Mouse (Mus musculus): ENCODE data around the gene Map3k6.

Map3k6 gene

GRCm38 (mm10) chr4:133281951-133282481 is 41.4 kb downstream of the Map3k6 start:
- DNase-seq (ENCODE audit: low spot score in 2 of 2), result no peak

DNA sequence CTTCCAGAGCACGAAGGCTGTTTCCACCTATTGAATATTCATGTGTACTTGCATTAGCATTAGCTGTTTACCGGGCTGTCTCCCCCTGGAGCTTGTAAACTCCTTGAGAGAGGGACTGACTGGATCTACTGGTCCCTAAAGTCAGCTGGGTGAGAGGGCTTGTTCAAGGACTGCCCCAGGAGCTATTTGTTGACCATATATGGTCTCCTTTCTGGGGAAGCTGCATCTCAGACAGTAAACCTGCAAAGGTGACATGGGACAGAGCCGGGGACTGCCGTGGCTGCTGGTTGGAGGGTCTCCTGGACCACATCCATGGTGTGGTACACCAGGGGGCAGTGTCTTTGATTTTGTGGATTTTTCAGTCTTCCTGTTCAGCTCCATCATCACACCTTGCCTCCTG is 42.0 kb downstream of the Map3k6 start:
- DNase-seq (ENCODE audit: low spot score in 2 of 2), result no peak

DNA sequence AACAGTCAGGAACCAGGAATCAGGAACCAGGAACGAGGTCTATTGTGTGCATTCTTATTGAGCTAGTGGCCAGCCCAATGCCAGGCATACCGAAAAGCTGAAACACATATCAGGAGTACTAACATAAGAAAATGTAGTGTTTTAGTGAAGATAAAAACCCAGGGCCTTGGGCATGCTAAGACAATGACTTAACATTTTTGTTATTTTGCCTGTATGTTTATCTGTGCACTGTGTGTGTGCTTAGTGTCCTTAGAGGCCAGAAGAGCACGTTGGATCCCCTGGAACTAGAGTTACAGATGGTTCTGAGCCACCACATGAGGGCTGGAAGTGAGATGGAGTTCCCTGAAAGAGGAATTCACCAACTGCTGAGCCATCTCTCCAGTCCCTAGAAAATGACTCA is 44.7 kb downstream of the Map3k6 start:
- DNase-seq (ENCODE audit: low spot score in 2 of 2), result no peak

DNA sequence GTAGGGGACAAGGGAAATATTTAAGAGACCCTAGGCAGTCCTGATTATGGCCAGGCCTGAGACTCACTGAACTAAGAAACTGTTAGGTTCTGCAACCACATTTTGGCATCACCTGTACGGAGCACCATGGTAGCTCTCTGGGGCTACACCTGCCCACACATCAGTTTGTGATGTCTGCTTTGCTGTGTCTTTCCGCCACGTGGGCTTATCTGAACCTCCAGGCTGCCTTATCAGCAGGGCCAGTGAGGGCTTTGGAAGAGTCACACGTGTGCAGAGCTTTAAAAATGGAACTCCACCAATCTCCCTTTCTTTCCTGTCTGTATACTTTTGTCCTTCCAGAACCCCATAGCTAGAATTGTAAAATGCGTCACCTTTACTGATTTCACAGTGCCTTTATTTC is 45.3 kb downstream of the Map3k6 start:
- no peak for DNase-seq (ENCODE audit: low spot score in 2 of 2)

- DNase-seq (ENCODE audit: low spot score in 2 of 2), result no peak
Measured at GRCm38 (mm10) chr4:133286476-133287077, 46.0 kb downstream of the Map3k6 start.

- no peak for DNase-seq (ENCODE audit: low spot score in 2 of 2)
Measured at GRCm38 (mm10) chr4:133291255-133291654, 50.6 kb downstream of the Map3k6 start.

GRCm38 (mm10) chr4:133292405-133292804 is 51.8 kb downstream of the Map3k6 start:
- DNase-seq (ENCODE audit: low spot score in 2 of 2), result no peak

- no peak for DNase-seq (ENCODE audit: low spot score in 2 of 2)
Measured at GRCm38 (mm10) chr4:133292901-133293843, 52.6 kb downstream of the Map3k6 start.

GRCm38 (mm10) chr4:133294084-133294483 is 53.5 kb downstream of the Map3k6 start:
- DNase-seq (ENCODE audit: low spot score in 2 of 2), result no peak

DNA sequence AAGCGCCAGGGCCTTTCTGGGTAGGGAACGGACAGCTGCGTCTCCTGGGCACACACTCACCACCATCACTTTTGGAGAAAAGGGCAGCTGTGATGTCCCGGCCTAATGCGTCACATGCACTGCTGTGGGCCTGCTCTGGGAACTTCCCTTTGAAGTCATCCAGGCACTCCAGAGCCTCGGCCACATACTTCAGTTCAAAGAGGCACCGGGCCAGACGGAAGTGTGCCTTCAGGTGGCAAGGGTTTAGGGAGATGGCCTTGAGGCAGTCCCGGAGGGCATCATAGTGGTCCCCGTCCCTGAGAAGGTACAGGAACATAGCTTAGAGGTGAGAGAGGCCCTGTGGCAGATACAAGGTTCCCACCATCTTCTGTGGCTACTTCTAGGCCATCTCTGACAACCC is 56.7 kb downstream of the Map3k6 start:
- DNase-seq (ENCODE audit: low spot score in 2 of 2), result no peak

DNA sequence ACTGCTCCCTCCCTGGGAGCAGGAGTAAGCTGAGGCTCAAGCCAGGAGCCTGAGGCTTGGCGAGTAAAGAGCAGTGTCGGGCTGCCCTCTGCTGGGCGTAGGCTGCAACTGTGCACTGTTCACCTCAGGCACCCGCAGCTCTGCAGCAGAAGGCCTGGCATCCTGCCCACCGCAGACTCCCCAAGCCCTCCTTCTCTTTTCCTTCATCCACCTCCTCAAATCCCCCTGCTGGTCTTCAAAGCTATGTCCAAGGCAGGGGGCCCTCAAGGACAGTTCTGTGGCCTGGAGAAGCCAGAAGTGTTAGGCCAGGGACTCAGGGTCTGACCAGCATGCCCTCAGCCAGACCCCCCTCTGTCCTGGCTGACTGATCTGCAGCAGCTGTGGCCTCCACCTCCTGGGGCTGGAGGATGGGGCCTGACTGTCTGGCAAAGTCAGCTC is 57.2 kb downstream of the Map3k6 start:
- DNase-seq (ENCODE audit: low spot score in 2 of 2), result peak; percentile 85 to 90

- peak; percentile 81 to 83 for DNase-seq (ENCODE audit: low spot score in 2 of 2)
Measured at GRCm38 (mm10) chr4:133298516-133299365, 58.1 kb downstream of the Map3k6 start.

DNA sequence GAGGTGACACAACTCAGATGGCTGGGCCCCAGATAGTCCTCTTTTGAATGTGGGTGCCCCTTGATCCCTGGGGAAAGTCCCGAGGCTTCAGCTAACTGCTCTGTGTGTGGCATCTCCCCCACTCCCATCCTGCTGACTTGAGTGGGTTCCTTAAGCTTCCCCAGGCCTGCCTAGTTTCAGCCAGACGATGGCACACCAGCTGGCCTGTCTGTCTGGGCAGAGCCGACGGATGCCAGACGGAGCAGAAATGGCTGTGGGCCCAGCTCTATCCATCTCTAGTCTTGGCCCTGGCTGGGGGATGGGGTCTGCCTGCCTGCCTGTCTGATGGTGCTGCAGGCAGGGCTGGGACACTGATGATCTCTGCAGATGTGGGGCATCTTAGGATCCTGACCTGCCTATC is 59.1 kb downstream of the Map3k6 start:
- peak; percentile 70 to 80 for DNase-seq (ENCODE audit: low spot score in 2 of 2)

DNA sequence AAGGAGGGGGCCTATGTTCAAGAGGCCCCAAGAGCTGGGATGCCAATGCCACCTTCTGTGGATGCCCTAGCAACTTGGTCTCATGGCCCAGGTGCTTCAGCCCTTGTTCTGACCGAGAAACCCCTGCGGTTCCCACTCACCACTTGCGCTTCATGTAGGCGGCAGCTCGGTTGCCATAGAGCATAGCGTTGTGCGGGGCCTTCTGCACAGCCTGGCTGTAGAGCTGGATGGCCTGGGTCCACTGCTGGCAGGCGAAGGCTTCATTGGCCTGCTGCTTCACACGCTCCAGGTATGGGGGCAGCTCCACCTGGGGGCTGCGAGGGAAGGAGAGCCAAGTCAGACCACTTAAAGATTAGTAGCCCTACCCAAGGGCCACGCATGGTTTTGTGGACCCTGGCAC is 59.8 kb downstream of the Map3k6 start:
- peak in 1 of 2 experiments; percentile 30 for DNase-seq (ENCODE audit: low spot score in 2 of 2)

GRCm38 (mm10) chr4:133301802-133302201 is 61.2 kb downstream of the Map3k6 start:
- peak; percentile 68 to 72 for DNase-seq (ENCODE audit: low spot score in 2 of 2)

All from frontal cortex, postnatal 36 days (tissue).